In the genomic region with DNA sequence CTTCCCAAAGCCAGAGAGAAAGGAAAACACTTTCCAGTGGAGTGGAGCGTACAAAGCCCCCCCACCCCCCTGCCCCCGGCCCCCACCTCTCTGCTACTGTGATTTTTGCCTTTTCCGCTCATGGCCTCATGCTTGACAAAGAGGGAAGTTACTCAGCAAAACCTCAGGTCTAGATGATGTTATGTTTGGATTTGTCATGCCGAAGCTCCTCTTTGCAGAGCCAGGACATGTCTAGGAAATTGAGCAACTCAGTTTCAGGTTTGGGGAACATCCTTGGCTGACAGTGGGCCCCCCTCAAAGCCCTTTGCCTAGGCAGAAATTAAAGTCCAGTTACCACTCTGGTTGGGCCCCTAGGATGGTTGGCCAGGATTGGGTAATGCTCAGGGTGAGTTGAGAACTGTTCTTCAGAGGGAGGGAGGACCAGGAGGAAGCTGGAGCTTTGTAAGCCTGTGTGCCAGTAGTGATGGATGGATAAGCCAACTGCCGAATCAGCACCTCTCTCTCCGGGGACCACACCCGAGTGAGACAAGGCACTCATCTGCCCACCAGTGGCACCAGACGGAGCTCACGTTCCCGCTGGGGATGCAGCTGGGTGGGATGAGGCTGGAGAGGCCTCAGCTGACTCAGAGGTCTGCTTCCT, we compare ENCODE assay signal across 8 mouse cellular contexts. TPM values are rescaled to one million over a fixed set of nuclear protein-coding genes. Genes with fewer than 3 reads are reported as not detected.
DNase-seq lines count a peak whose midpoint lies in the region; ATAC-seq lines count a peak whose summit lies in the region.

No protein-coding gene starts in this region.

- peak; percentile 16; the same call in 1 of the 2 replicates for ATAC-seq in kidney, embryonic 15.5 days (replicated peaks; ENCODE audit: low FRiP score)
- no peak for ATAC-seq in limb, embryonic 12.5 days (ENCODE audit: insufficient number of reproducible peaks, insufficient read depth, low FRiP score, low TSS enrichment, low read depth)
- peak; percentile 79 for ATAC-seq in monocyte, adult 5-6 weeks (replicated peaks; ENCODE audit: insufficient number of reproducible peaks, low FRiP score, low TSS enrichment, poor library complexity, severe bottlenecking)

- peaks cover 54% of the 10 kb centered on the region for H3K4me1 ChIP-seq in kidney, embryonic 15.5 days
- H3K4me1 ChIP-seq in limb, embryonic 12.5 days (replicated peaks) = peaks cover 28% of the 10 kb centered on the region

- DNase-seq in kidney, postnatal 14 days = no peak
- DNase-seq in c-Kit-positive CD71-positive TER-119-positive erythroid progenitor cells, embryonic 14.5 days (ENCODE audit: low spot score) = peak; percentile 10
- DNase-seq in natural killer cell, adult 2 months (ENCODE audit: low spot score in 2 of 2) = no peak
- DNase-seq in adipocyte (ENCODE audit: low spot score) = no peak
- no peak for DNase-seq in left cerebral cortex, adult 18-20 months (ENCODE audit: low spot score in 2 of 2)

- peaks cover 14% of the 10 kb centered on the region for H3K36me3 ChIP-seq in kidney, embryonic 15.5 days
- peaks cover 12% of the 10 kb centered on the region for H3K36me3 ChIP-seq in limb, embryonic 12.5 days

- peak overlapping the region; percentile 50 for H3K4me2 ChIP-seq in kidney, embryonic 15.5 days
- H3K4me2 ChIP-seq in limb, embryonic 12.5 days = peak overlapping the region; percentile 21; the same call in 1 of the 2 replicates

- no peaks in the 10 kb centered on the region for H3K9me3 ChIP-seq in kidney, embryonic 15.5 days (replicated peaks)
- H3K9me3 ChIP-seq in limb, embryonic 12.5 days = no peaks in the 10 kb centered on the region

- H3K9ac ChIP-seq in kidney, embryonic 15.5 days = no peak overlapping the region
- 0 out of 2 replicates have a peak overlapping the region, but pooled peaks have one; percentile 4 for H3K9ac ChIP-seq in limb, embryonic 12.5 days (replicated peaks)

- peak overlapping the region; percentile 64 for H3K27ac ChIP-seq in kidney, embryonic 15.5 days
- H3K27ac ChIP-seq in limb, embryonic 12.5 days = no peak overlapping the region

- peak overlapping the region; percentile 38 for H3K4me3 ChIP-seq in kidney, embryonic 15.5 days (replicated peaks)
- H3K4me3 ChIP-seq in limb, embryonic 12.5 days (replicated peaks) = no peak overlapping the region

- no peaks in the 10 kb centered on the region for H3K27me3 ChIP-seq in kidney, embryonic 15.5 days
- H3K27me3 ChIP-seq in limb, embryonic 12.5 days = no peaks in the 10 kb centered on the region

- WGBS in kidney, embryonic 15.5 days = 24% methylated on average over 10 of the region's 10 CpGs
- WGBS in limb, embryonic 12.5 days = 62% methylated on average over 10 of the region's 10 CpGs

RNA-seq across cellular contexts. Expression of a gene that starts 2.3 kb away (rescaled TPM):
- polyA plus RNA-seq in kidney, embryonic 15.5 days (2015; fragmentation: Nextera tagmentation; extraction: Ambion mirVana) = 32.6 and 40.6 TPM in 2 replicates
- 14.9 and 18.0 TPM in 2 replicates for polyA plus RNA-seq in limb, embryonic 12.5 days (2016; fragmentation: Nextera tagmentation; extraction: Ambion mirVana)
- not detected in 3 replicates for total RNA-seq in monocyte, adult 5-6 weeks (2017)
- 10 to 100 TPM; 22.3 to 25.0 TPM for total RNA-seq in left cerebral cortex, adult 18-20 months (2021)

RNA-seq across cellular contexts. Expression of a gene that starts 35.3 kb away (rescaled TPM):
- polyA plus RNA-seq in kidney, embryonic 15.5 days (2015; fragmentation: Nextera tagmentation; extraction: Ambion mirVana) = 373 and 384 TPM in 2 replicates
- polyA plus RNA-seq in limb, embryonic 12.5 days (2016; fragmentation: Nextera tagmentation; extraction: Ambion mirVana) = 485 and 500 TPM in 2 replicates
- total RNA-seq in monocyte, adult 5-6 weeks (2017) = 1.7 to 2.7 TPM in 2 of 3 replicates, not detected in the other
- 1 to 10 TPM; 1.9 to 4.6 TPM for total RNA-seq in left cerebral cortex, adult 18-20 months (2021)

RNA-seq across cellular contexts. Expression of a gene that starts 37.4 kb away (rescaled TPM):
- polyA plus RNA-seq in kidney, embryonic 15.5 days (2015; fragmentation: Nextera tagmentation; extraction: Ambion mirVana) = 98.1 and 112 TPM in 2 replicates
- 59.6 and 65.7 TPM in 2 replicates for polyA plus RNA-seq in limb, embryonic 12.5 days (2016; fragmentation: Nextera tagmentation; extraction: Ambion mirVana)
- 28.8 to 62.7 TPM (median 40.4 TPM) in 3 replicates for total RNA-seq in monocyte, adult 5-6 weeks (2017)
- 10 to 100 TPM; 22.8 to 29.7 TPM for total RNA-seq in left cerebral cortex, adult 18-20 months (2021)

RNA-seq across cellular contexts. Expression of a gene that starts 42.0 kb away (rescaled TPM):
- polyA plus RNA-seq in kidney, embryonic 15.5 days (2015; fragmentation: Nextera tagmentation; extraction: Ambion mirVana) = 19.5 and 33.2 TPM in 2 replicates
- polyA plus RNA-seq in limb, embryonic 12.5 days (2016; fragmentation: Nextera tagmentation; extraction: Ambion mirVana) = 140 and 161 TPM in 2 replicates
- not detected in 3 replicates for total RNA-seq in monocyte, adult 5-6 weeks (2017)
- total RNA-seq in left cerebral cortex, adult 18-20 months (2021) = 10 to 100 TPM; 18.8 to 20.1 TPM

RNA-seq across cellular contexts. Expression of a gene that starts 50.6 kb away (rescaled TPM):
- 351 and 428 TPM in 2 replicates for polyA plus RNA-seq in kidney, embryonic 15.5 days (2015; fragmentation: Nextera tagmentation; extraction: Ambion mirVana)
- 507 and 522 TPM in 2 replicates for polyA plus RNA-seq in limb, embryonic 12.5 days (2016; fragmentation: Nextera tagmentation; extraction: Ambion mirVana)
- 88.8 to 157 TPM (median 111 TPM) in 3 replicates for total RNA-seq in monocyte, adult 5-6 weeks (2017)
- total RNA-seq in left cerebral cortex, adult 18-20 months (2021) = 100 to 1,000 TPM; 359 to 363 TPM

Comparison
In these comparisons a context has a peak if more than half of its experiments do, and no peak if none do; other contexts are left out.
1. RNA of a gene that starts 2.3 kb away (total RNA-seq): 22.3 to 25.0 TPM in left cerebral cortex, adult 18-20 months; not detected in monocyte, adult 5-6 weeks; every median in the first group is over 10 times any median in the second.